Mouse (Mus musculus) megakaryocyte progenitor cell, adult 5-6 weeks (primary cell): ENCODE measurements around the gene Myh9. TPM values are rescaled to one million over a fixed set of nuclear protein-coding genes. Genes with fewer than 3 reads are reported as not detected.
"Not testable (repeated sequence)": the region's sequence is repeated elsewhere in the genome, so short reads cannot be mapped to it uniquely, and the experiment has no call there.

Experiments
- ATAC-seq: replicated peaks from 2 replicates; pipeline ENCODE4 v1.8.0; 2016; ENCODE audit warnings: mild to moderate bottlenecking, moderate TSS enrichment, inconsistent platforms; ENCODE audit not compliant: poor library complexity
- total RNA-seq, 2 experiments: library from RNA; stranded (forward) in 1 of 2; stranded (reverse) in 1 of 2; fragments of 157-497, 149-512 nt in 1 of 2; fragments of 200-1000 nt in 1 of 2; gene quantifications; 2 replicates each; pipeline versions ENCODE4 v1.2.3 to v1.2.4; 2015 to 2017

Myh9 gene
- total RNA-seq, 2 experiments from 2014 or later: 191 to 238 TPM

GRCm38 (mm10) chr15:77844048-77844447 is 2.1 kb upstream of the Myh9 start:
- ATAC-seq: no peak

- ATAC-seq: not testable (repeated sequence)
These were observed 1.6 kb upstream of the Myh9 start for GRCm38 (mm10) chr15:77843494-77844041.

- ATAC-seq: no peak
These were observed 1.1 kb upstream of the Myh9 start for GRCm38 (mm10) chr15:77843046-77843445.

GRCm38 (mm10) chr15:77841361-77842046 is 471 bp downstream of the Myh9 start:
- ATAC-seq: peak; percentile 2

- ATAC-seq: no peak
These were observed 1.3 kb downstream of the Myh9 start for GRCm38 (mm10) chr15:77840450-77841360.

- no peak for ATAC-seq
These were observed 2.3 kb downstream of the Myh9 start for GRCm38 (mm10) chr15:77839529-77840286.

- no peak for ATAC-seq
These were observed 3.2 kb downstream of the Myh9 start for GRCm38 (mm10) chr15:77838530-77839387.

- no peak for ATAC-seq
These were observed 4.4 kb downstream of the Myh9 start for GRCm38 (mm10) chr15:77837444-77838117.

GRCm38 (mm10) chr15:77836692-77837443 is 5.1 kb downstream of the Myh9 start:
- no peak for ATAC-seq

- no peak for ATAC-seq
These were observed 5.9 kb downstream of the Myh9 start for GRCm38 (mm10) chr15:77835930-77836653.

- 0 out of 2 replicates have a peak, but pooled peaks have one; percentile 4 for ATAC-seq
These were observed 7.4 kb downstream of the Myh9 start for GRCm38 (mm10) chr15:77834336-77835268.

- ATAC-seq: no peak
These were observed 8.2 kb downstream of the Myh9 start for GRCm38 (mm10) chr15:77833731-77834130.

- no peak for ATAC-seq
These were observed 8.9 kb downstream of the Myh9 start for GRCm38 (mm10) chr15:77833083-77833482.

- ATAC-seq: no peak
These were observed 9.5 kb downstream of the Myh9 start for GRCm38 (mm10) chr15:77832458-77832904.

- ATAC-seq: no peak; the same call in 1 of the 2 replicates
These were observed 10.1 kb downstream of the Myh9 start for GRCm38 (mm10) chr15:77831754-77832457.

- ATAC-seq: peak; percentile 45
These were observed 10.8 kb downstream of the Myh9 start for GRCm38 (mm10) chr15:77831138-77831579.
